Mouse (Mus musculus) Muller cell, postnatal 12 days (primary cell): ENCODE results near the gene Dhrs1.

Experiments
- DNase-seq: peaks from one replicate; pipeline ENCODE4 v3.0.0-alpha.2; 2015; ENCODE audit errors: inconsistent ontology term

Gene Dhrs1

DNA sequence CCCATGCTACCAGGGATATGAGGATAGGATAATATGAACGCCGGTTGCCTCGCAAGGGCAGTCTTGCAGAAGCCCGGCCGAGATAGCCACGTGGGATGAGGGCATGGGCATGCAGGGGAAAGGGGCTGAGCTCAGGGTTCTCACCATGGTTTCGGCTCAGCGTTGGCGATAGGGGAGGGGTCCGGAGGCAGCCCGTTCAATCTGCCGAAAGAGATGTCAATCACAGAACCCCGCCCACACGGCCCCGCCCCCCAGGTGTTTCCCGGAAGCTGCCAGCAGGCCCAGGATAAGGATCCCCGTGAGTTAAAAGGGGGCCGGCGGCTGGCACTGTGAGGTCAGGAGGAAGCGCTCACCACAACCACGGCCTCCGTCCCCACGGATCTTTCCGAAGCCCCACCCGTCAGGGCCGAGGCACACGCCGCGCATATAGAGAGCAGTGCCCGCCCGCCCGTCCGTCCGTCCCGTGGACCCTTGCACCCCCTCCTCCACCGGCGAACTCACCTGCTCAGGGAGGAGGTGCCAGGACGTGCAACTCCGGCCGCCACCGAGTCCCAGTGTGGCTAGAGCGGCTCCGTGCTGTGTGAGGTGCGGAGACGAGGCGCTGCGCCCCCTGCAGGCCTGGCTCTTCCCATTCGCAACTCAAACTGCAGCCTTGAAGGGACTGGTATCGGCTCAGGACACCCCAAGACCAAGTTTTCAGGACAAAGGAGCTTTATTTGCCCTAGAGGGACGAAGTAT lies 23.6 kb downstream of the Dhrs1 start, which contains the start of gene Rabggta:
Gene Rabggta (minus strand): TSS at position 564 of the 738 bp plus-strand sequence.
- DNase-seq, result peak; percentile 94

DNA sequence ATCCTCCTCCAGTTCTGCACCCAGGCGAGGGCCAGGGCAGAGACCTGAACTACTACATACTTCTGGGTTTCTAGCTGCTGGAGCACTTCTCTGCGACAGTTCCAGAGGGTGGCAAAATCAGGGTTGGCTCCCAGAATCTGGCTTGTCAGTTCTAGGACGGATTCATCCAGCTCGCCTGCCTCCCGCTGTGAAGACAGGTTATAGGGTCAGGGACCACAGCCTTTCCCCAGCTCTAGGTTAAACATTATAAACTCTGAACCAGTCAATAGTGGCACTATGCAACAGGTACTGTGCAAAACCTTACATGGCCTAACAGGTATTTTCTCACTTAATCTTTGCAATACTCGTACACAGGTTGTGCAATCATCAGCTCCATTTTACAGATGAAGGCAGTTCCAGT lies 24.4 kb downstream of the Dhrs1 start:
- no peak for DNase-seq

DNA sequence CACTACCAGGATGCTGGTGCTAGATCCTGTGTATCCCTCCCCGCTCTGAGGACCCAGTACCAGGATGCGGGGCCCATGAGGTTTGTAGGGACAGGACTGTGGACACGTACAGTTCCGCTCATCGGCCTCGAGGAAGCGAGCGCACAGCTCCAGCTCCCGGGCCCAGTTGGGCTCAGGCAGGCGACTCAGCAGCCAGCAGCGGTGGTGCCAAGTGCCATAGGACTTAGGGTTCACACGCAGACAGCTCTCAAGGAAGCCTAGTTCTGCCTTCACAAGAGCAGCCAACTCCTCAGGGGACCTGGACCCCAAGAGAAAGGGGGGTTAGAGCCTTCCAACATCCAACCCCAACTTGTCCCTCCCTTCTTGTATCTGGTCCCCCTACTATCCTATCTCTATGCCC lies 24.8 kb downstream of the Dhrs1 start:
- no peak for DNase-seq

DNA sequence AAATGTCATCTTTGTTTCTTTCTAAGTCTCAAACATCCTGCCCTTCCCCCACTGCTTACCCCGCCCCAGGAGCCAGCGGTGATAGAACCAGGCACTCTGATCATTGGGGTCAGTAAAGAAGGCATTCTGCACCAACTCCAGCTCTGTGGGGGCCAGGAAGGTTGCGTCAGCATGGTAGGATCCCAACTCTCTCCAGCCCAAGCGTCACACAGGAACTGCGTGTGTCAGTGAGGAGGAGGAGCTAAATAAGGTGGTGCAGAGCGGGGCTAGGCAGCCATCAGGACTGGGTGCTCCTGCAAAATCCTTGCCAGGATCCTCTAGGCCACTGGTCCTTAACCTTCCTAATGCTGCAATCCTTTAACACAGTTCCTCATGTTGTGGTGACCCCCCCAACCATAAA lies 25.8 kb downstream of the Dhrs1 start:
- DNase-seq, result no peak

DNA sequence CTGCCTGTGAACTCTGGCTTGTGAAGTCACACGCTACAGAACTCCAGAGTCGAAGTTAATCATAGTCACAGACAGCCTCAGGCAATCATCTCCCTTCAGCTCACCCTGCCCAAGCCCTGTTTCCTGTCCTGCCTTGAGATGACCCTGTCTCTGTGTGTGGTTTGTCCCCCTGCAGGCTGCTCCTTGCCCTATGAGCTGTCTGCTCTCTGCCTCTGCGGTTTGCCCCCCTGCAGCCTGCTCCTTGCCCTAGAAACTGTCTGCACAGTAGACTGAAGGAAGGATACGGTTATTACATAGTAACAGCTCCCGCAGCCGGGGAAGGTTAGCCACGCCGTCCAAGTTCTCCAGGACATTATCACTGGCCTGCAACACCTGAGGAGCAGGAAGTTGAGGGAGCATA lies 28.6 kb downstream of the Dhrs1 start:
- no peak for DNase-seq

DNA sequence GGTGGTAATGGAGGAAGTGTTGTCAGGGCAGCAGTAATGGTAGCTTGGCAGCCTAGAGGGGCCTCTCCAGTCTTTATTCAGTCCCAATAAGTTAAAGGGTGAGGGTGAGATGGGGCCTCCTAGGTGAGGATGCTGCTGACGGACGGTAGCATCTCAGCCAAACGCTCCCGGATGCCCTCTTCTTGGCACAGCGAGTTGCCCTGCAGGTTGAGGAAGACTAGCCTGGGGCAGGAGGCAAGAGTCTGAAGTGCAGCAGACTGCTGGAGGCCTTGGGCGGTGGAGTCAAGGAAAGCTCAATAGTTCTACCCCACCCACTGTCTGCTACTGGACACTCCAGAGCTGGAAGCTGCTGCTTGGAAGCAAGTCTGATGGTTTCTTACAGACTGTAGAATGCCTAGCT lies 29.2 kb downstream of the Dhrs1 start:
- DNase-seq, result no peak

DNA sequence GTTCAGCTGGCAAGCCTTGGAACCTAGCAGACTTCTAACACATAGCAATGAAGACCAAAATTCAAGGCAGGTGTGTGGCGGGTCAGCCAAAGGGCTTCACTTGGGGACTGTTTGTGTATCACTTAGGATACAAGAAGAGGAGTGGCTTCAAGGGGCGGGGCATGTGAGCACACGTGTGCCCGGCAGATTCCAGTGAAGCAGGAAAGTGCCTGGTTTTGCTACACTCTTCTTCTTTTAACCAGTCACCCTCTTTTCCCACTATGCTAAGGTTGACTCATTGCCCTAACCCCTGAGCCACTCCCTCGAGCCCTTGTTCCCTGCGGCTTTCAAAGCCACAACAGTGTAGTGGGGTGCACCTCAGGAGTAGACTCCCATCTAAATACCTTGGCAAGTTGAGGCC lies 30.6 kb downstream of the Dhrs1 start:
- DNase-seq, result no peak

DNA sequence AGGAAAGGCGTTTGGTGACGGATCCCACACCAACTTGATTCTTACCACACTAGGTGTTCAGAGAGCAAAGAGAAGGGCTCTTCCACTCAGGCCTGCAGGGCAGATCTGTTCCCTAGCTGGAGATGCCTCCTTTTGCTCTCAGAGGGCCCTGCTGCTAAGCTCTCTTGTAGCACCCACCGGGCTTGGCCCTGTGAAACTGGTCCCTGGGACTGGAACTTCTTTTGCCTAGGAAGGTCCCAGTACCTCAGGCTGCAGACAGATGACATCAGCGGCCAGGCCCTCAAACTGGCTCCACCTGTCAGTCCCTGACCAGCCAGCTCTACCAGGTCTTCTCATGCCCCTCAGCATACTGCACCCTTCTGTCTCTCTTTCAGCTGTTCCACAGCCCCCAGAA lies 31.8 kb downstream of the Dhrs1 start, which contains the start of gene Tgm1:
Gene Tgm1 (minus strand): TSS at position 198 of the 394 bp plus-strand sequence.
- DNase-seq, result no peak

DNA sequence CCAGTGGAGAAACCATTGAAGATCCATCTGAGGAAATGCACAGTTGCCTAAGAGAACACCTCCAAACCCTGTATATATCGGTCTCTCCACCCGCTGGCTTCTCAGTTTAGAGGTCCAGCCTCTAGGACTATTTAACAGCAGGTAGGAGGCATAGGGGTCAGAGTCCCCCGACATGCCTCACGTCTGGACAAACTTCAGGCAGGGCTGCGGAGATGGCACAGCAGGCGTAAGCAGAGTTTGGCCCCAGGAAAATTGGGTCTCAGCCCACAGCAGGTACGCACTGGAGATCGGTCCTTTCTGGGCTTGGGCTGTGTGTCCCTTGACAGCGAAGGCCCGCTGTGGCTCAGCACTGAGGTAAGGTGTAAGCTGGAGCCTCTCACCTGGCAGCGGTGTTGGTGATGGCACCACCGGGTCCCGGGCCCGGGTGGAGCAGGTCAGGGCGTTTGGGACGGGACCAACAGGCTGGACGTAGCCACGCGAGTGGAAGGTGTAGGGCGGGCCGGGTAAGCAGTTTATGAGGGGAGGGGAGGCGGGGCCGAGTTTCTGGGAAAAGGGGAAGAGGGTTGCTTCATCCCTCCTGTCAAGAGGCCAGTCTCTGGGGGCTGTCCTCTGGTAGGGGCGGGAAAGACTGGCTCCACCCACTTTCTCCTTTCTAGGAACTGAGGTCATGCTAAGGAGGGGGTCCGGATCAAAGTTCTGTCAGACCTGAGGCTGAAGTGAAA lies 32.3 kb downstream of the Dhrs1 start:
- DNase-seq, result no peak

DNA sequence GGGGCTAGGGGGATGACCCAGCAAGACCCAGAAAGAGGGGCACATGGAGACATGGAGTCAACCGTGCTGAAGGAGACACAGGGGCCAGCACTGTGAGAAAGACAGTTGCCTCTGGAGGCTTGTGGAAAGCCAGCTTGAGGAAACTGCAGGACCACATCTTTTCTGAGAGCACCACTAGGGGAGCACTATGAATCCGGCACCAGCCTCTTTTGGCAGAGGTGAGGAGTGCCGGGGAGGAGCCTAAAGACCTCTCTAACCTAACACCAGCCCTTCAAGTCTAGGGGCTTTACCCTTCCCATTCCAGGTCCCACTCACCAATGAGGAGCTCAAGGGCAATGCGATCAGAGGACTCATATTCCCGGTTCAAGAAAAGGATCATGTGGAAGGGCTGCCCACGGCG lies 33.7 kb downstream of the Dhrs1 start:
- DNase-seq, result no peak

DNA sequence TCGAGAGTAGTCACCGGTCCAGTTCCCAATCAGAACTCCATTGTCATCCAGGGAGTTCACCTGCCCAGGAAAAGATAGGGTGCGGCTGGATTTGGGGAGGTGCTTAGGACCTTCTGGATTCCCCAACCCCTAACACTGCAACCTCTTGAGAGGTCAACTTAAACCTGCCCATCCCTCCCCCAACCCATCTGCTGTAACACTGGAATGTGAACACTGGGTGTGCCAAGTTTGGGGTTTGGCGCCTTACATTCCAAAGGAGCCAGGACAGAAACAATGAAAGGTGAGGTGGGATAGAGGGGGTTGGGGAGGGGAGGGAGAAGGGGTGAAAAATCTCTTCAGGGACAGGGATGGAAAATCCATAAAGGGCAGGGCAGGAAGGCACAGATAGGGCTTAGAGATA lies 36.0 kb downstream of the Dhrs1 start:
- DNase-seq, result no peak

DNA sequence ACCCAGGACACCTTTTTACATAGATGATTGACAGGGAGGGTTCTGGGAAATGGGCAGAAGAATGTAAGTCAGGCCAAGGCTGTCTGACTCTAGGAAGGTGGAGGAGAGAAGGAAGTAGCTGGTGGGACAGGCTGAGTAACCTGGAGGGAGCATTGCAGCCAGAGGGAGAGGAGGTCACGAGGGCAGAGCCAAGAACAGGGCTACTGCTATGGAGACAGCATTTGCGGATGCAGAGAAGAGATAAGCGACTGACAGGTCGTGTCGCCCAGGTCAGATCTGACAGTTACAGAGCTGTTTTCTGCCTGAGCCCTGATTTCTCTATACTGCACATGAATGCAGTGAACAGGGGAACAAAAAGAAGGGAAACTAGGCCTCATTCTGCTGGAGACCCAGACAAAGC lies 38.1 kb downstream of the Dhrs1 start:
- DNase-seq, result no peak

DNA sequence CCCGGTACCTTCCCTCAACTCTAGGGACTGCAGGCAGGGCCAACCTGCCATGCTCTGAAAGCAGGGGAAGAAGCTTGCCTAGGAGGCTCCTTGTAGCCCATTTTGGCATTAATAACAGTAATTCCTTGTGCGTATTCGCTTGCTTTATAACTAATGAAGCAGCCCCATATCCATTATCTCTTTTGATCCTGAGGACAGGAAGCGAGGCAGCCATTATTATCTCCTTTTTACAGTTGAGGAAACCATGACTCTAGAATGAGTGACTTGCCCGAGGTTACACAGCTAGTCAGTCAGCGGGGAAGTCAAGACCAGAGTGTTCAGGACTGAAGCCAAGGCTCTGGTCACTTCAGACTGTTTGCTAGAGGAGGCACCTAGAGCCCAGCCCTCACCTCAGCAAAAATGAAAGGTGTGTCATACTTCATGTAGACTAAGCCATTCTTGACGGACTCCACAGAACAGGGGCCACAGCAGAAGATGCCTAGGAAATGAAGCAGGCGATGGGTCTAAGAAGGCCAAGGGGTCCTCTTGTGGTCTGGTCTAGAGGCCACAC lies 39.4 kb downstream of the Dhrs1 start:
- DNase-seq, result no peak

DNA sequence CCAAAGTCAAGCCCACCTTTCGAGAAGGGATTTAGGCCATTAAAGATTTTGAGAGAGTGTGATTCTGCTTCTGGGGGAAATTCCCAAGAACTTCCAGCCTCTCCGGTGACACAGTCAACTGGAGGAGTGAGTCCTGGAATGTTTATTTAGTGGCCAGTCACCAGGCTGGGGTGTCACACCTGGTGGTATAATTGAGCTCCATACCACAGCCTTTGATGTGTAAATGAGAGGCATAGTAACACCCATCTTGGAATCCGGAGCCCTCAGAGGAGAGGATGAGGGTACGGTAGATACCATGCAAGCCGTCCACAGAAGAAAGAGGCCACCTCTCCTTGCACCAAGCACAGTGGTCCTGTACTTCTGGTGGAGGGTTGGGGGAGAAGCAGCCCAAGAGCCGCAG lies 42.7 kb downstream of the Dhrs1 start:
- DNase-seq, result no peak

DNA sequence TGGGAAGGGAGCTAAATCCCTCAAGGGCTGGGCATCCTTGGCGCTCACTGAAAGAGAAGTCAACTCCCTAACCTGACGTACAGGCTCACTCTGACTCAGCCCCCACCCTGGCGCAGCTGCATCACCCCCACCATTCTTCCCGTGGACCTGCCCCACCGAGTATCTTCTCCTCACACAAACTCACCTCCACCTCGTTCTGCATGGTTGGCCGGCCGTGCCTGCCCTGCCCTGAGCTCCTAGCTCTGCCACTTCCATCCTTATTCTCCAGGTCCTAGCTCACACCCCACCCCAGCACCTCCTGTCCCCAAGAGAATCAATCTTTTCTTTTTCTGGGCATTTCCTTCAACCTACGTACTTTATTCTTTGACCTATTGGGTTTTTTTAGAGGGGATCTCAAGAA lies 44.4 kb downstream of the Dhrs1 start:
- no peak for DNase-seq

DNA sequence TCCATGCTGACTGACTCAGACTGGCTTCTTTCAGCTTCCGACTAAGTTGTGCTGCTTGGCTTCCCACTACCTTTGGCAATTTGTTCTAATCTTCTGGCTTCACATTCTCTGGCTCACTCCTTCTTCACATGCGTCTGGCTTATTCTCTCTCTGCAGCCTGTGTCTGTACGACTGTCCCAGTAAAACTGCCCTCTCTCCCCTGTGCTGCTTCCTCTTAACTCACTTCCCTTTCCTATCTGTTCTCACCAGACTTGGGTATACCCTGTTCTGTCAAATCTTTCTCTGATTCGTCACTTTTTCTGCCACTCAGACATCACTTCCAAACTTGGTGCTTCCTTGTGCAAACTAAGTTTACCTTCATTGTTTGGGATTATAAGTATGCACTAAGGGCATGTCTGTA lies 48.3 kb downstream of the Dhrs1 start:
- DNase-seq, result no peak

DNA sequence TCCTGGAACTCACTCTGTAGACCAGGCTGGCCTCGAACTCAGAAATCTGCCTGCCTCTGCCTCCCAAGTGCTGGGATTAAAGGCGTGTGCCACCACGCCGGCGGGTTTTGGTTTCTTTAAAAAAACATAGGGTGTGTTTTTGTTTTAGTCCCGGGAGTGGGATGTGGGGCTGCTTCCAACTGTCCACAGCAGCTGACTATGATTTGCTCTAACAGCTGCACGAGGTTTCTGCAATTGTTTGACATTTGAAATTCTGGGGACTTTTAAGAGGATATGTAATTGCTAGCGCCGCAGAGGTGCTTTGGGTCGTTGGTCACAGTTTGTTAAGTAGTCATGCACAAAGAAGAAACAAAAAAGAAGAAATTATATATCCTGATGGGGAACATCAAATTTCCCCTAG lies 56.1 kb downstream of the Dhrs1 start:
- DNase-seq, result no peak
